Mouse (Mus musculus) thymus, adult 2 months (tissue): ENCODE measurements around the gene 3110082J24Rik.

Experiments used
- CTCF ChIP-seq: fragments of 200-500 bp; IDR thresholded peaks from 2 replicates; pipeline ENCODE4 v1.5.1; 2012; ENCODE audit warnings: mild to moderate bottlenecking, control low read depth, low read length, moderate library complexity, borderline replicate concordance; ENCODE audit not compliant: control insufficient read depth, poor library complexity, insufficient read depth; ENCODE audit errors: extremely low read depth
- POLR2A ChIP-seq: fragments of 200-500 bp; IDR thresholded peaks from 2 replicates; pipeline ENCODE4 v1.6.1; 2012; ENCODE audit warnings: mild to moderate bottlenecking, low read length, control low read depth, moderate library complexity; ENCODE audit not compliant: control insufficient read depth, poor library complexity, insufficient read depth; ENCODE audit errors: extremely low read depth

GRCm38 (mm10) chr5:30058216-30058731 is 47.6 kb downstream of the 3110082J24Rik start:
- TF ChIP-seq POLR2A (no peak), CTCF (no peak)
